Mouse (Mus musculus): ENCODE measurements around the gene Hnrnpm. TPM values are rescaled to one million over a fixed set of nuclear protein-coding genes. Genes with fewer than 3 reads are reported as not detected.

Gene Hnrnpm
- total RNA-seq, 1 experiment = 195 TPM

- Histone ChIP-seq H3K4me3 (ENCODE audit: insufficient read depth in 1 of 2, low read depth in 1 of 2, low read length in 2 of 2, poor library complexity in 1 of 2, severe bottlenecking in 1 of 2) (no peak overlapping the region), H3K27ac (ENCODE audit: insufficient read depth, low read depth, low read length, poor library complexity, severe bottlenecking) (no peak overlapping the region), H3K9me3 (ENCODE audit: control insufficient read depth, insufficient read depth, low read depth, low read length) (no peaks in the 10 kb centered on the region), H3K36me3 (ENCODE audit: control insufficient read depth, insufficient read depth, low read length, poor library complexity, severe bottlenecking) (no peaks in the 10 kb centered on the region), H3K4me1 (ENCODE audit: control insufficient read depth in 2 of 2, insufficient read depth in 2 of 2, low read length in 2 of 2, poor library complexity in 1 of 2) (no peaks in the 10 kb centered on the region), H3K9ac (ENCODE audit: insufficient read depth, low read depth, low read length, poor library complexity, severe bottlenecking) (no peak overlapping the region)
- DNase-seq (ENCODE audit: low read depth, low spot score) = no peak
- in situ Hi-C loops (cut with MboI; ENCODE audit: low sequenced_read_pairs in 2 of 2, unreplicated experiment in 2 of 2) = no loop called here
- TF ChIP-seq ZNF384 (IDR thresholded peaks at IDR 0.05; ENCODE audit: low read depth, low read length) = no peak
- no peak for TF ChIP-seq MAFK (IDR thresholded peaks at IDR 0.05; ENCODE audit: insufficient read depth, low read depth, low read length)
- no peak for TF ChIP-seq CHD2 (IDR thresholded peaks at IDR 0.05; ENCODE audit: low read depth, low read length)
- TF ChIP-seq ZC3H11A (IDR thresholded peaks at IDR 0.05; ENCODE audit: borderline replicate concordance, low read depth, low read length) = no peak
- TF ChIP-seq HCFC1 (IDR thresholded peaks at IDR 0.05; ENCODE audit: borderline replicate concordance, insufficient read depth, low read length) = no peak
Observed at GRCm38 (mm10) chr17:33717246-33717645, 30.6 kb upstream of the Hnrnpm start.

GRCm38 (mm10) chr17:33714779-33715178 lies 28.1 kb upstream of the Hnrnpm start:
- Histone ChIP-seq H3K9me3 (ENCODE audit: control insufficient read depth, insufficient read depth, low read depth, low read length) (no peaks in the 10 kb centered on the region), H3K27ac (ENCODE audit: insufficient read depth, low read depth, low read length, poor library complexity, severe bottlenecking) (no peak overlapping the region), H3K36me3 (ENCODE audit: control insufficient read depth, insufficient read depth, low read length, poor library complexity, severe bottlenecking) (no peaks in the 10 kb centered on the region), H3K9ac (ENCODE audit: insufficient read depth, low read depth, low read length, poor library complexity, severe bottlenecking) (no peak overlapping the region), H3K4me3 (ENCODE audit: insufficient read depth in 1 of 2, low read depth in 1 of 2, low read length in 2 of 2, poor library complexity in 1 of 2, severe bottlenecking in 1 of 2) (no peak overlapping the region), H3K4me1 (ENCODE audit: control insufficient read depth in 2 of 2, insufficient read depth in 2 of 2, low read length in 2 of 2, poor library complexity in 1 of 2) (no peaks in the 10 kb centered on the region)
- in situ Hi-C loops (cut with MboI; ENCODE audit: low sequenced_read_pairs in 2 of 2, unreplicated experiment in 2 of 2) = no loop called here
- TF ChIP-seq MAFK (IDR thresholded peaks at IDR 0.05; ENCODE audit: insufficient read depth, low read depth, low read length) (no peak), HCFC1 (IDR thresholded peaks at IDR 0.05; ENCODE audit: borderline replicate concordance, insufficient read depth, low read length) (no peak), CHD2 (IDR thresholded peaks at IDR 0.05; ENCODE audit: low read depth, low read length) (no peak), ZC3H11A (IDR thresholded peaks at IDR 0.05; ENCODE audit: borderline replicate concordance, low read depth, low read length) (no peak), ZNF384 (IDR thresholded peaks at IDR 0.05; ENCODE audit: low read depth, low read length) (no peak)
- no peak for DNase-seq (ENCODE audit: low read depth, low spot score)

- DNase-seq (ENCODE audit: low read depth, low spot score) = no peak
- Histone ChIP-seq H3K9ac (ENCODE audit: insufficient read depth, low read depth, low read length, poor library complexity, severe bottlenecking) (no peak overlapping the region), H3K4me1 (ENCODE audit: control insufficient read depth in 2 of 2, insufficient read depth in 2 of 2, low read length in 2 of 2, poor library complexity in 1 of 2) (no peaks in the 10 kb centered on the region), H3K27ac (ENCODE audit: insufficient read depth, low read depth, low read length, poor library complexity, severe bottlenecking) (no peak overlapping the region), H3K9me3 (ENCODE audit: control insufficient read depth, insufficient read depth, low read depth, low read length) (no peaks in the 10 kb centered on the region), H3K4me3 (ENCODE audit: insufficient read depth in 1 of 2, low read depth in 1 of 2, low read length in 2 of 2, poor library complexity in 1 of 2, severe bottlenecking in 1 of 2) (no peak overlapping the region), H3K36me3 (ENCODE audit: control insufficient read depth, insufficient read depth, low read length, poor library complexity, severe bottlenecking) (peaks cover 2% of the 10 kb centered on the region; the same call in 1 of the 2 replicates)
- TF ChIP-seq CHD2 (IDR thresholded peaks at IDR 0.05; ENCODE audit: low read depth, low read length) (no peak), ZC3H11A (IDR thresholded peaks at IDR 0.05; ENCODE audit: borderline replicate concordance, low read depth, low read length) (no peak)
- in situ Hi-C loops (cut with MboI; ENCODE audit: low sequenced_read_pairs in 2 of 2, unreplicated experiment in 2 of 2) = no loop called here
Observed at GRCm38 (mm10) chr17:33713271-33713670, 26.6 kb upstream of the Hnrnpm start.

GRCm38 (mm10) chr17:33709834-33710233 lies 23.2 kb upstream of the Hnrnpm start:
- H3K4me3 ChIP-seq (ENCODE audit: insufficient read depth in 1 of 2, low read depth in 1 of 2, low read length in 2 of 2, poor library complexity in 1 of 2, severe bottlenecking in 1 of 2) = no peak overlapping the region
- peaks cover 2% of the 10 kb centered on the region; the same call in 1 of the 2 replicates for H3K36me3 ChIP-seq (ENCODE audit: control insufficient read depth, insufficient read depth, low read length, poor library complexity, severe bottlenecking)
- H3K27ac ChIP-seq (ENCODE audit: insufficient read depth, low read depth, low read length, poor library complexity, severe bottlenecking) = no peak overlapping the region
- in situ Hi-C loops (cut with MboI; ENCODE audit: low sequenced_read_pairs in 2 of 2, unreplicated experiment in 2 of 2) = no loop called here
- no peak for TF ChIP-seq ZC3H11A (IDR thresholded peaks at IDR 0.05; ENCODE audit: borderline replicate concordance, low read depth, low read length)
- no peak for TF ChIP-seq MAFK (IDR thresholded peaks at IDR 0.05; ENCODE audit: insufficient read depth, low read depth, low read length)
- TF ChIP-seq CHD2 (IDR thresholded peaks at IDR 0.05; ENCODE audit: low read depth, low read length) = no peak
- TF ChIP-seq HCFC1 (IDR thresholded peaks at IDR 0.05; ENCODE audit: borderline replicate concordance, insufficient read depth, low read length) = no peak
- H3K4me1 ChIP-seq (ENCODE audit: control insufficient read depth in 2 of 2, insufficient read depth in 2 of 2, low read length in 2 of 2, poor library complexity in 1 of 2) = no peaks in the 10 kb centered on the region
- no peak overlapping the region for H3K9ac ChIP-seq (ENCODE audit: insufficient read depth, low read depth, low read length, poor library complexity, severe bottlenecking)
- H3K9me3 ChIP-seq (ENCODE audit: control insufficient read depth, insufficient read depth, low read depth, low read length) = no peaks in the 10 kb centered on the region
- no peak for DNase-seq (ENCODE audit: low read depth, low spot score)

- Histone ChIP-seq H3K9me3 (ENCODE audit: control insufficient read depth, insufficient read depth, low read depth, low read length) (no peaks in the 10 kb centered on the region), H3K4me3 (ENCODE audit: insufficient read depth in 1 of 2, low read depth in 1 of 2, low read length in 2 of 2, poor library complexity in 1 of 2, severe bottlenecking in 1 of 2) (no peak overlapping the region), H3K36me3 (ENCODE audit: control insufficient read depth, insufficient read depth, low read length, poor library complexity, severe bottlenecking) (no peaks in the 10 kb centered on the region; the same call in 1 of the 2 replicates), H3K27ac (ENCODE audit: insufficient read depth, low read depth, low read length, poor library complexity, severe bottlenecking) (no peak overlapping the region), H3K9ac (ENCODE audit: insufficient read depth, low read depth, low read length, poor library complexity, severe bottlenecking) (no peak overlapping the region), H3K4me1 (ENCODE audit: control insufficient read depth in 2 of 2, insufficient read depth in 2 of 2, low read length in 2 of 2, poor library complexity in 1 of 2) (no peaks in the 10 kb centered on the region)
- no peak for DNase-seq (ENCODE audit: low read depth, low spot score)
- no peak for TF ChIP-seq ZNF384 (IDR thresholded peaks at IDR 0.05; ENCODE audit: low read depth, low read length)
- no peak for TF ChIP-seq CHD2 (IDR thresholded peaks at IDR 0.05; ENCODE audit: low read depth, low read length)
- in situ Hi-C loops (cut with MboI; ENCODE audit: low sequenced_read_pairs in 2 of 2, unreplicated experiment in 2 of 2) = no loop called here
Observed at GRCm38 (mm10) chr17:33703091-33703490, 16.4 kb upstream of the Hnrnpm start.
